Mouse (Mus musculus): ENCODE data around the gene Ddx60. TPM values are rescaled to one million over a fixed set of nuclear protein-coding genes. Genes with fewer than 3 reads are reported as not detected.

Ddx60 gene
- 0.40 and 0.71 TPM in 2 replicates for polyA plus RNA-seq (2012; rRNA removed)

DNA sequence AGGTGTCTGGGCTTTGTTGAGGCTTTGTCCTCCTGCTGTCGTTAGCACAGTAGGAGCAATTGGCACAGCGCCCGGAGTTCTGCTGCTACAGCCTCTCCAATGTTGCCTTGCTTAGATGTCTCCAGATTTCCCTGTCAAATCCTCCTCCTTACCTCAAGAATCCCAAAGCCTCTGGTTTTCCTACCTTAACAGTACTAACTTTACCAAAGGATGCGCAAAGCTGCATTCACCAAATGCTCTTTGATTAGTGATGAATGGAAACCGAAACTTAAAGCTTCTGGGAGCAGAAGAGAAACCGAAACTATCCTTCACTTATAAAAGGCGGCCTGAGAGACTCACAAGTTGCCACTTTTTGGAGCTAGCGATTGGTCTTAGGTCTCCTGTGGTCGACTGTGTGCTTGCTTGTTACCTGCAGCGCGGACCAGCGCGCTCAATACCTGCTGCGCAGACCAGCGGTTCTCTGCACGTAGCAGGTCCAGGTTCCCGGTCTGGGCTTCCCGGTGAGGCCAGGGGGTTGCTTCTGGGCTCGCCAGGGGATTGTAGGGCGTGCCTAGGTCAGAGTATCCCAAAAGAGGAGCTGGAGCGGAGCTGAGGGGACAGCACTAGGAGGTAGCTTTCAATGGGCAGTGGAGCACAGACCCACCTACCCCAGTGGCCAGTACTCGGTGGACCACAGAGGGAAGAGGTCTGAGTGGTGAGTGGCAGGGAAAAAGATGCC is at the start of gene Ddx60:
Ddx60 (plus strand) TSS at position 311 of the 718 bp plus-strand sequence.
- TF ChIP-seq POLR2A (IDR thresholded peaks at IDR 0.05; ENCODE audit: extremely low read depth, insufficient read depth, low read length), result no peak
- no peak for TF ChIP-seq CTCF (IDR thresholded peaks at IDR 0.05; ENCODE audit: extremely low read depth, insufficient read depth, low read length)

DNA sequence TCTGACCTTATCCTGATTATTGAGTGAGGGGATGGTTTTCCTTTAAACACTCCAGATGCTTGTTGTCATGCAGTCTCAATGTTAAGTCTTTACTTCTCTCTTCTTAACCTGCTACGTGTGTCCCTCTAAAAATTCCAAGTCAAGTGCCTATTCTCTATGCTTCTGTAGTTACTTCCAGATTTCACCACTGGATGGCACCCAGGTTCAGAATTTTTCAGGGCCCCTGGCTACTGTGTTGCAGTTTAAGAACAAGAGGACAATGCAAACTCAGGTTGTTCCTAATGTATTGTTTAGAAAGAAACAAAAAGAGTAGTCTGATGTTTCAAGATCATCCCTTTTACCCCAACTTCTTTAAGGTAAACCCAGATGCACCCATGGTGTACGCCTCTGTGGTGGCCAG is 33.8 kb upstream of the Ddx60 start:
- TF ChIP-seq CTCF (IDR thresholded peaks at IDR 0.05; ENCODE audit: extremely low read depth, insufficient read depth, low read length) (peak; percentile 48; the same call in 1 of the 2 replicates), POLR2A (IDR thresholded peaks at IDR 0.05; ENCODE audit: extremely low read depth, insufficient read depth, low read length) (no peak)
- Histone ChIP-seq H3K4me3 (ENCODE audit: insufficient read depth, low read length) (no peak overlapping the region), H3K4me1 (ENCODE audit: control insufficient read depth, insufficient read depth, low read length) (no peaks in the 10 kb centered on the region), H3K27ac (ENCODE audit: insufficient read depth, low read length) (no peak overlapping the region)

More for the DNA sequence above, at the start of gene Ddx60:
- Histone ChIP-seq H3K4me3 (ENCODE audit: insufficient read depth, low read length) (peak within 1 kb of the TSS; percentile 97), H3K4me1 (ENCODE audit: control insufficient read depth, insufficient read depth, low read length) (no peaks in the 10 kb centered on the region), H3K27ac (ENCODE audit: insufficient read depth, low read length) (peak within 1 kb of the TSS; percentile 86; the same call in 1 of the 2 replicates)

DNA sequence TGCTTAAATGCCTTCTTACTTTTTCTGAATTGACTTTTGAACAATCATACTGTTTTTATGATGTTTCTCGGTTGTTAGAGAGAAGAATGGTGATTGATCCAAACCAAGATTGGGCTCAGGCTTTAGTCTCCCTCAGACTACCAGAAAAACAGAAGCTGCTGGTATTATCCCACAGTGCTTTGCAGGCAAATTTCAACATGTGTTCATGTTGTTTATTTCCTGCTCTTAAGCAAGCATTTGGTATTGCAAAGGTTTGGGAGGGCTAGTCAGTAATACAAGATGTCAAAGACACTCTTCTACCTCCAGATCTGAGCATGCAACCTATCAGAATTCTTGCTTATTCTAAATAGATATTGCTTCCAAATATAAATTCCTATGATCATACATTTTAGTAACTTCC is 31.1 kb upstream of the Ddx60 start:
- no peak overlapping the region for H3K4me3 ChIP-seq (ENCODE audit: insufficient read depth, low read length)
- no peak for TF ChIP-seq POLR2A (IDR thresholded peaks at IDR 0.05; ENCODE audit: extremely low read depth, insufficient read depth, low read length)
- TF ChIP-seq CTCF (IDR thresholded peaks at IDR 0.05; ENCODE audit: extremely low read depth, insufficient read depth, low read length), result no peak
- no peak overlapping the region for H3K27ac ChIP-seq (ENCODE audit: insufficient read depth, low read length)
- no peaks in the 10 kb centered on the region for H3K4me1 ChIP-seq (ENCODE audit: control insufficient read depth, insufficient read depth, low read length)

DNA sequence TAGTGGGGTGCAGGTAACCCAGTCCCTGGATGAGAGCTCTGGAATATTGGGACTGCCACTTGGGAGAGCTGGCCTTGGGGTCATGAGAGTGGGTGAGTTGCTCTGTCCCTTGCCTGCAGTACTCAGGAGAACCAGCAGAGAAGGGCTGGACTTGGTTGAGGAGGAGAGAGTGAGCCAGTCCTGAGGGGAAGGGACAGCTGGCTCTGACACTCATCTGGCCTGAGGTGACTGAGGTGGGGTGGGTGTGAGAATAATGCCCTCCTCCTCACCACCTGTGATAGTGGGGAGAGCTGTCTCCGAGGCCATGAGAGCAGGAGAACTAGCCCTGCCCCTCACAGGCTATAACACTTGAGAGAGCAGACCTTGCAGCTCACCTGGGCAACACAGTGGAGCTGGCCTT is 30.5 kb upstream of the Ddx60 start:
- TF ChIP-seq CTCF (IDR thresholded peaks at IDR 0.05; ENCODE audit: extremely low read depth, insufficient read depth, low read length), result no peak
- no peak for TF ChIP-seq POLR2A (IDR thresholded peaks at IDR 0.05; ENCODE audit: extremely low read depth, insufficient read depth, low read length)
- H3K4me3 ChIP-seq (ENCODE audit: insufficient read depth, low read length), result no peak overlapping the region
- H3K4me1 ChIP-seq (ENCODE audit: control insufficient read depth, insufficient read depth, low read length), result no peaks in the 10 kb centered on the region
- no peak overlapping the region for H3K27ac ChIP-seq (ENCODE audit: insufficient read depth, low read length)

DNA sequence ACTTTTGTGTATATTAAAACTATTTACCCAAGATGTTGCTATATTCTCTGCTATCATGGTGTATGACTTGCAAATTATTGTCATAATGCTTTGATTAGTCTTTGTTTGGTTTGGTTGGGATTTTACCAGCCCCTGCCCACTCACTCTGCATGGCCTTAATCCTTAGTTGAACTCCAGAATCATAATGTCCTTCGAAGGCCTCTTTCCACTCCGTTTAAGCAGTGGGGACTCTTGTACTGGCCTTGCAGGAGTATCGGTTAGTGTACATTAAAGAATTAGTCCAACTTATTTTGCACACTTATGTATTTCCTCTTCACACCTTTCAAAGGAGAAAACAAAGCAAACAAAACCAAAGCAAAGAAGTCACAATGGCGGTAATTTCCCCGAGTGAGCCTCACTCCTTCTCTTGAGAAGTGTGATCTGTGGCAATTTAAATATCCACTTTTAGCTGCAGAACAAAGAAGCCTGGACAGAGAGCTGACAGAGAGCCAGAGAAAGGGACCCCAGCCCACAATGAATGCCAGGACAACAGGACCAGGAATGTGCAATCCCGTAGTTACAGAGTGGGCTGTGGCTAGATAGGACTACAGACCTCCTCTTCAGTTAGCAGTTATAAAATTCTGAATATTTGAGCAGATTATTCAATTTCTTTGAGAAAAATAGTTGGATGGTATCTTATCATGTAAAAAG is 26.7 kb upstream of the Ddx60 start:
- Histone ChIP-seq H3K27ac (ENCODE audit: insufficient read depth, low read length) (no peak overlapping the region), H3K4me1 (ENCODE audit: control insufficient read depth, insufficient read depth, low read length) (no peaks in the 10 kb centered on the region), H3K4me3 (ENCODE audit: insufficient read depth, low read length) (no peak overlapping the region)
- TF ChIP-seq POLR2A (IDR thresholded peaks at IDR 0.05; ENCODE audit: extremely low read depth, insufficient read depth, low read length) (no peak), CTCF (IDR thresholded peaks at IDR 0.05; ENCODE audit: extremely low read depth, insufficient read depth, low read length) (no peak)

DNA sequence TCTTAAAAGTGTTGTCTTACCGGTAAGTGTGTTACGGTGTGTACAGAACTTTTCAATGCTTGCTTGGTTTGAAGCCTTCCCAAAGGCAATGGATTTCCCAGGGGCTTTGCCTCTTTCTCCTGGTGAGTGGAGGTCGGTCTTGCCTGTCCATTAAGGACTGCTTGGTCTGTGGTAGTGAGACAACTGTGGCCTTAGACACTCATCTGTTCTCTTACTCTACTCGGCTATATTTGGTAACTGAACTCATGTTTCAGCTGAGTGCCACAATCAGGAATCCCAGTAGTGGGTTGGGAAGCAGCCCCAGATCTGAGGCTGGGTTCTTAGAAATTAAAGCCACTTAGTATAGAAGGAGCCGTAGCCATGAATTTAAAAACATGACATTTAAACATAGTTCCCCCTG is 25.4 kb upstream of the Ddx60 start, which contains the start of gene Palld:
Palld (minus strand) TSS at position 170 of the 400 bp plus-strand sequence.
- Histone ChIP-seq H3K27ac (ENCODE audit: insufficient read depth, low read length) (no peak within 1 kb of the TSS), H3K4me3 (ENCODE audit: insufficient read depth, low read length) (no peak within 1 kb of the TSS), H3K4me1 (ENCODE audit: control insufficient read depth, insufficient read depth, low read length) (no peaks in the 10 kb centered on the region)
- TF ChIP-seq CTCF (IDR thresholded peaks at IDR 0.05; ENCODE audit: extremely low read depth, insufficient read depth, low read length) (no peak), POLR2A (IDR thresholded peaks at IDR 0.05; ENCODE audit: extremely low read depth, insufficient read depth, low read length) (no peak)

DNA sequence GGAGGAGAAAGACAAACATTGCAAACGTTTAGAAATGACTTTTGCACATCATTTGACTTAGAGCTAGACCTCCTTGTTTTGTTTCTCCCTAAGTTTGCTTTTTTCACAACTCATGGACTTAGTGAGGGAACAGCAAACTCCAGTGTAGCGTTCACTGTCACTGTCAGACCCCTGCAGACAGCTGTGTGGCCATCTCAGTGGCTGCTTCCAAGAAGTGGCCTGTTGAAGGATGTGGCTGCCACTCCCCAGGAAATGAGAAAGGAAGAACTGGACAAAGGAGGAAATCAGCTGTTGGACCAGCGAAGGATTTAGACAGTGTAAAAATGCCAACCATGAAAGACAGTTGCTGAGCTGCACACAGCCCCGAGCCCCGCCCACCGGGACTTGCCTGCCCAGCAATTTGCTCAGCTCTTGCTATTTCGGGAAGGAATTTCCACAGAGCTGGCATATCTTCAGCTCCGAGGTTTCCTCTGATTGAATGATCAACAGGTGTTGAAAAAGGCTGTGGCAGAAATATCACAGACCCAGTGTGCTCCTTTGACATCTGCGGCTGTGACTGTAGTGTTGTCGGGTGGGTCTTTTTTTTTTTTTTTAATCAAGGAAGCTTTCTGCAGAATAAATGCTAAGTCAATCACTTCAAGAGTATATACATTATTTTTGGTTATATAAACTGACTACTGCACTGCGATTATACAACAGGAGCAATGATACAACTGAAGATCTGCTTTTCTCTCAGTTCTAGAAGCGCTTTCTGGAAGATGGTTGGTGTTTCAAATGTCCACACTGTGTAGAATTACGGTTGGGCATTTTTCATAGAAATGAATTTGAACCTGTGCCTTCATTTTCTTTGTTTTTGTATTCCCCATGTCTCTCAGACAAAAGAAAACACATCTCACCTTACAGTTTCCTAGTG is 19.3 kb upstream of the Ddx60 start:
- H3K4me1 ChIP-seq (ENCODE audit: control insufficient read depth, insufficient read depth, low read length), result no peaks in the 10 kb centered on the region
- no peak for TF ChIP-seq POLR2A (IDR thresholded peaks at IDR 0.05; ENCODE audit: extremely low read depth, insufficient read depth, low read length)
- TF ChIP-seq CTCF (IDR thresholded peaks at IDR 0.05; ENCODE audit: extremely low read depth, insufficient read depth, low read length), result no peak
- H3K4me3 ChIP-seq (ENCODE audit: insufficient read depth, low read length), result no peak overlapping the region
- H3K27ac ChIP-seq (ENCODE audit: insufficient read depth, low read length), result no peak overlapping the region

DNA sequence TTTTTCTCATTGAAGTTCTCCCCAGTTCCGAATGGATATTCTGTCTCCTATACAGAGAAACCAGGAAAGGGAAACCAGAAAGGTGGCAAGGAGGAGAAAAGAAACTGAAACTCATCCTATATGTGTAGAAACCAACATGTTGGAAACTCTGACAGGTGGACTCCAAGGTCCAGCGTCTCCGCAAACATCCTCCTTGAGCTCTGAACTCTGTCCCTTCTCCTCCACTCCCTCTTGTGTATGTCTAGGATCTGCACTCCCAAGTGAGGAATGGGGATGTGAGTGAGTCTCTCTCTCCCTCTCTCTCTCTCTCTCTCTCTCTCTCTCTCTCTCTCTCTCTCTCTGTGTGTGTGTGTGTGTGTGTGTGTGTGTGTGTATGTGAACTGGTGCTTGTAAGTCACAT is 18.6 kb upstream of the Ddx60 start:
- no peak overlapping the region for H3K4me3 ChIP-seq (ENCODE audit: insufficient read depth, low read length)
- TF ChIP-seq CTCF (IDR thresholded peaks at IDR 0.05; ENCODE audit: extremely low read depth, insufficient read depth, low read length) (no peak), POLR2A (IDR thresholded peaks at IDR 0.05; ENCODE audit: extremely low read depth, insufficient read depth, low read length) (no peak)
- no peaks in the 10 kb centered on the region for H3K4me1 ChIP-seq (ENCODE audit: control insufficient read depth, insufficient read depth, low read length)
- no peak overlapping the region for H3K27ac ChIP-seq (ENCODE audit: insufficient read depth, low read length)

DNA sequence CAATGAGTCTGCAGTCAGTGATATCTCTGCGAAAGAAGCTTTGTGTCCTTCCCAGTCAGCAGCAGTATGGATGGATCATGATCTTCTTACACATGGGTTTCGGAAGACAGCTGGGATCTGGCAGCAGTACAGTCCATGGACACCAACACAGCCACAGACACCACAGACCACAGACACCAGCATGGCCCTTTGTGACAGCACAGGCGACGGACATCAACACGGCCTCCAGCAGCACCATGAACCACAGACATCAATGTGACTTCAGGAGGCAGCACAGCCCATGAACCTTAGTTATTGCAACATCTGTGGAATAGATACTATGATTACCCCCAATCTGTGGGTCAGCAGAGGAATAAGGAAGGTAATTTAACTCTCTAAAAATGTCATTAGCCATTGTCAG is 15.1 kb upstream of the Ddx60 start:
- TF ChIP-seq POLR2A (IDR thresholded peaks at IDR 0.05; ENCODE audit: extremely low read depth, insufficient read depth, low read length) (no peak), CTCF (IDR thresholded peaks at IDR 0.05; ENCODE audit: extremely low read depth, insufficient read depth, low read length) (no peak)
- no peak overlapping the region for H3K27ac ChIP-seq (ENCODE audit: insufficient read depth, low read length)
- no peak overlapping the region for H3K4me3 ChIP-seq (ENCODE audit: insufficient read depth, low read length)
- H3K4me1 ChIP-seq (ENCODE audit: control insufficient read depth, insufficient read depth, low read length), result no peaks in the 10 kb centered on the region
